Mouse (Mus musculus) lung, postnatal 0 days (tissue): ENCODE results near the gene Coq8b.

ENCODE experiments used
- CTCF ChIP-seq: IDR thresholded peaks from 2 replicates; pipeline ENCODE4 v1.5.1; 2016; ENCODE audit warnings: antibody characterized with exemption, mild to moderate bottlenecking
- EP300 ChIP-seq: IDR thresholded peaks from 2 replicates; pipeline ENCODE4 v1.6.1; 2016; ENCODE audit warnings: antibody characterized with exemption, mild to moderate bottlenecking, control low read depth

- no peak for TF ChIP-seq CTCF
- no peak for TF ChIP-seq EP300
Observed at GRCm38 (mm10) chr7:27243211-27243610, 10.4 kb downstream of the Coq8b start.
